Mouse (Mus musculus): ENCODE measurements around the gene Dnaaf2.

DNA sequence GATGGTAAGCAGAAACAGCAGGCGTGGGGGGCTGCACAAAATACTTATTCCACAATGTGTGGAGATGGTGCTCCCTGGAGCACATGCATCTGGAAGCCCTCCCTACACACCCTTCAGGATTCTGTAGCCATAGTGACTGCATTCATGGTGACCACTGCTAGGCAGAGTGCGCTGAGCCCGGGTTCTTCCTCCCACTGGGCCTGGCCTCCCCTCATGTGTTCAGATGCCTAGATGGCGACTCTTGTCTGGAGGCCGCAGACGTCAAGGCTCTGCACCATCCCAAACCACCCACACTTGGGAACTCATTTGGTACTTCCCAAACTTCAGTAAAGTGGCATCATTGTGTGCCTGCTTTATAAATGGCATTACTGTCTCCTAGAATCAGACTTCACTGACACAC, 54.8 kb downstream of the Dnaaf2 start:
- TF ChIP-seq POLR2A (IDR thresholded peaks at IDR 0.05; ENCODE audit: insufficient read depth, low read depth, low read length) (no peak), CTCF (IDR thresholded peaks at IDR 0.05) (no peak), EP300 (IDR thresholded peaks at IDR 0.05; ENCODE audit: insufficient read depth, low read depth, low read length) (no peak)
